In genomic region chr19:38259436-38259835, GRCm38 (mm10) we compare ENCODE assay signal across 23 mouse cellular contexts. TPM values are rescaled to one million over a fixed set of nuclear protein-coding genes. Genes with fewer than 3 reads are reported as not detected.
DNase-seq lines count a peak whose midpoint lies in the region; ATAC-seq and TF ChIP-seq lines count a peak whose summit lies in the region.
"Had no signal": no experiment of that assay in that cellular context is flagged by ENCODE, and none has a peak within 500 bp of the region (broad histone marks: within the 10 kb centered on the region; RNA-seq: fewer than 3 reads in every experiment).

No protein-coding gene starts in this region.

- peak; percentile 24 for ATAC-seq in forebrain, postnatal 0 days
- ATAC-seq in forebrain, embryonic 13.5 days = no peak
- ATAC-seq in midbrain, embryonic 13.5 days = no peak
- no peak for ATAC-seq in midbrain, embryonic 11.5 days (ENCODE audit: low FRiP score)

- DNase-seq in forebrain, postnatal 0 days = no peak
- DNase-seq in midbrain, embryonic 10.5 days (ENCODE audit: low spot score) = no peak
- DNase-seq in midbrain, embryonic 11.5 days (ENCODE audit: low spot score, missing footprints) = peak; percentile 80
- no peak for DNase-seq in embryo, embryonic 10.5 days (ENCODE audit: low spot score)
- DNase-seq: adrenal gland, adult 8-10 months; gastrocnemius, postnatal 25 days; heart, adult 2 months; heart, postnatal 4 days; kidney, adult 8-10 months; kidney, postnatal 25 days; lung, postnatal 4 days; retina, postnatal 1 day had no signal

- H3K4me1 ChIP-seq in forebrain, postnatal 0 days (ENCODE audit: insufficient read depth) = peaks cover 8% of the 10 kb centered on the region; the same call in 1 of the 2 replicates
- peaks cover 29% of the 10 kb centered on the region for H3K4me1 ChIP-seq in forebrain, embryonic 13.5 days
- peaks cover 18% of the 10 kb centered on the region for H3K4me1 ChIP-seq in midbrain, embryonic 10.5 days
- peaks cover 6% of the 10 kb centered on the region for H3K4me1 ChIP-seq in midbrain, embryonic 13.5 days (replicated peaks)
- peaks cover 3% of the 10 kb centered on the region; the same call in 1 of the 2 replicates for H3K4me1 ChIP-seq in midbrain, embryonic 11.5 days (ENCODE audit: control insufficient read depth, insufficient read depth, low read length)
- peaks cover 20% of the 10 kb centered on the region for H3K4me1 ChIP-seq in olfactory bulb, adult 2 months (ENCODE audit: control insufficient read depth, insufficient read depth, low read length)

- no peak for TF ChIP-seq CTCF in forebrain, postnatal 0 days (IDR thresholded peaks at IDR 0.05; ENCODE audit: low read depth)
- TF ChIP-seq CTCF in olfactory bulb, adult 2 months (IDR thresholded peaks at IDR 0.05; ENCODE audit: insufficient read depth, low read depth, low read length) = no peak

- 69% methylated on average over 3 of the region's 3 CpGs for WGBS in forebrain, postnatal 0 days
- WGBS in forebrain, embryonic 13.5 days = 76% methylated on average over 3 of the region's 3 CpGs
- WGBS in midbrain, embryonic 10.5 days = 89% methylated on average over 3 of the region's 3 CpGs
- 78% methylated on average over 3 of the region's 3 CpGs for WGBS in midbrain, embryonic 13.5 days
- 90% methylated on average over 3 of the region's 3 CpGs for WGBS in midbrain, embryonic 11.5 days
- 49% methylated on average over 3 of the region's 3 CpGs for WGBS in olfactory bulb, adult 2 months

- no peaks in the 10 kb centered on the region for H3K27me3 ChIP-seq in forebrain, postnatal 0 days (ENCODE audit: insufficient read depth, low read length)
- H3K27me3 ChIP-seq in forebrain, embryonic 13.5 days = peaks cover 8% of the 10 kb centered on the region; the same call in 1 of the 2 replicates
- peaks cover 10% of the 10 kb centered on the region for H3K27me3 ChIP-seq in midbrain, embryonic 10.5 days (ENCODE audit: low read depth, poor library complexity, severe bottlenecking)
- H3K27me3 ChIP-seq in midbrain, embryonic 13.5 days = no peaks in the 10 kb centered on the region
- peaks cover 2% of the 10 kb centered on the region; the same call in 1 of the 2 replicates for H3K27me3 ChIP-seq in midbrain, embryonic 11.5 days (ENCODE audit: control insufficient read depth, insufficient read depth, low read length)
- H3K27me3 ChIP-seq: heart, embryonic 15.5 days had no signal

- H3K4me2 ChIP-seq in forebrain, postnatal 0 days (ENCODE audit: low read depth) = 0 out of 2 replicates have a peak overlapping the region, but pooled peaks have one; percentile 2
- no peak overlapping the region for H3K4me2 ChIP-seq in forebrain, embryonic 13.5 days
- no peak overlapping the region for H3K4me2 ChIP-seq in midbrain, embryonic 13.5 days (replicated peaks)
- no peak overlapping the region for H3K4me2 ChIP-seq in midbrain, embryonic 11.5 days
- H3K4me2 ChIP-seq: embryonic facial prominence, embryonic 12.5 days; heart, embryonic 15.5 days; lung, embryonic 15.5 days had no signal

- H3K9ac ChIP-seq in forebrain, postnatal 0 days = no peak overlapping the region
- H3K9ac ChIP-seq in forebrain, embryonic 13.5 days = no peak overlapping the region
- no peak overlapping the region for H3K9ac ChIP-seq in midbrain, embryonic 13.5 days (replicated peaks)
- H3K9ac ChIP-seq in midbrain, embryonic 11.5 days (ENCODE audit: low read length) = no peak overlapping the region
- H3K9ac ChIP-seq: embryonic facial prominence, embryonic 12.5 days; heart, embryonic 15.5 days; liver, embryonic 14.5 days; lung, embryonic 15.5 days had no signal

- H3K36me3 ChIP-seq in forebrain, postnatal 0 days (ENCODE audit: insufficient read depth) = no peaks in the 10 kb centered on the region
- no peaks in the 10 kb centered on the region for H3K36me3 ChIP-seq in forebrain, embryonic 13.5 days (ENCODE audit: poor library complexity, severe bottlenecking)
- H3K36me3 ChIP-seq in midbrain, embryonic 10.5 days = no peaks in the 10 kb centered on the region
- no peaks in the 10 kb centered on the region for H3K36me3 ChIP-seq in midbrain, embryonic 13.5 days
- H3K36me3 ChIP-seq in midbrain, embryonic 11.5 days (ENCODE audit: control insufficient read depth, insufficient read depth, low read length) = no peaks in the 10 kb centered on the region
- H3K36me3 ChIP-seq: embryonic facial prominence, embryonic 12.5 days; heart, embryonic 15.5 days; lung, embryonic 15.5 days had no signal

- H3K4me3 ChIP-seq in forebrain, postnatal 0 days (ENCODE audit: low read depth, low read length) = no peak overlapping the region
- no peak overlapping the region for H3K4me3 ChIP-seq in forebrain, embryonic 13.5 days
- H3K4me3 ChIP-seq in midbrain, embryonic 10.5 days = no peak overlapping the region
- H3K4me3 ChIP-seq in midbrain, embryonic 13.5 days (replicated peaks) = no peak overlapping the region
- H3K4me3 ChIP-seq in midbrain, embryonic 11.5 days (ENCODE audit: low read depth, low read length) = no peak overlapping the region
- no peak overlapping the region for H3K4me3 ChIP-seq in olfactory bulb, adult 2 months (ENCODE audit: insufficient read depth, low read depth, low read length)
- H3K4me3 ChIP-seq: embryonic facial prominence, embryonic 12.5 days; erythroblast, embryonic 14.5 days; heart, adult 2 months; heart, embryonic 15.5 days; lung, embryonic 15.5 days had no signal

- TF ChIP-seq POLR2A in olfactory bulb, adult 2 months (IDR thresholded peaks at IDR 0.05; ENCODE audit: insufficient read depth, low read depth, low read length) = no peak

- H3K27ac ChIP-seq in forebrain, postnatal 0 days (ENCODE audit: low read depth, low read length) = 0 out of 2 replicates have a peak overlapping the region, but pooled peaks have one; percentile 47
- no peak overlapping the region for H3K27ac ChIP-seq in forebrain, embryonic 13.5 days
- H3K27ac ChIP-seq in midbrain, embryonic 10.5 days (replicated peaks) = 0 out of 2 replicates have a peak overlapping the region, but pooled peaks have one; percentile 13
- H3K27ac ChIP-seq in midbrain, embryonic 13.5 days = no peak overlapping the region
- no peak overlapping the region for H3K27ac ChIP-seq in midbrain, embryonic 11.5 days (ENCODE audit: low read depth, low read length)
- peak overlapping the region; percentile 16 for H3K27ac ChIP-seq in olfactory bulb, adult 2 months (ENCODE audit: insufficient read depth, low read depth, low read length)
- H3K27ac ChIP-seq: embryonic facial prominence, embryonic 12.5 days; heart, adult 2 months; heart, embryonic 15.5 days; liver, embryonic 14.5 days; lung, embryonic 15.5 days; stomach, postnatal 0 days had no signal

- H3K9me3 ChIP-seq in forebrain, postnatal 0 days (ENCODE audit: low read length) = no peaks in the 10 kb centered on the region
- no peaks in the 10 kb centered on the region for H3K9me3 ChIP-seq in forebrain, embryonic 13.5 days (replicated peaks)
- H3K9me3 ChIP-seq in midbrain, embryonic 10.5 days (replicated peaks) = no peaks in the 10 kb centered on the region
- H3K9me3 ChIP-seq in midbrain, embryonic 13.5 days = no peaks in the 10 kb centered on the region
- no peaks in the 10 kb centered on the region for H3K9me3 ChIP-seq in midbrain, embryonic 11.5 days (ENCODE audit: control insufficient read depth, low read length)
- H3K9me3 ChIP-seq: embryonic facial prominence, embryonic 12.5 days; heart, embryonic 15.5 days; lung, embryonic 15.5 days had no signal

RNA-seq across cellular contexts. Expression of gene Lgi1, which starts 4.9 kb away (rescaled TPM):
- 19.2 and 20.3 TPM in 2 replicates for total RNA-seq in forebrain, postnatal 0 days (2014; rRNA removed)
- polyA plus RNA-seq in forebrain, postnatal 0 days (2015; fragmentation: Nextera tagmentation; extraction: Ambion mirVana) = 19.3 and 25.7 TPM in 2 replicates
- 5.9 TPM in 2 replicates for polyA plus RNA-seq in forebrain, embryonic 13.5 days (2015; fragmentation: Nextera tagmentation; extraction: Ambion mirVana)
- 2.4 and 2.8 TPM in 2 replicates for polyA plus RNA-seq in midbrain, embryonic 10.5 days (2016; fragmentation: Nextera tagmentation; extraction: Ambion mirVana)
- polyA plus RNA-seq in midbrain, embryonic 13.5 days (2015; fragmentation: Nextera tagmentation; extraction: Ambion mirVana) = 8.8 and 10.0 TPM in 2 replicates
- 2.0 and 2.5 TPM in 2 replicates for polyA plus RNA-seq in midbrain, embryonic 11.5 days (2014; fragmentation: Nextera tagmentation; extraction: Ambion mirVana)
- not detected in 2 replicates for polyA plus RNA-seq in olfactory bulb, adult 2 months (2012; ENCODE audit: insufficient read depth, insufficient read length, low replicate concordance, missing spikeins)
- total RNA-seq: common myeloid progenitor, adult 5-6 weeks had no signal
- polyA plus RNA-seq: erythroblast, embryonic 14.5 days; thymus, postnatal 0 days had no signal

RNA-seq across cellular contexts. Expression of gene Fra10ac1, which starts 35.5 kb away (rescaled TPM):
- total RNA-seq in forebrain, postnatal 0 days (2014; rRNA removed) = 10.6 and 13.0 TPM in 2 replicates
- 32.6 and 36.1 TPM in 2 replicates for polyA plus RNA-seq in forebrain, postnatal 0 days (2015; fragmentation: Nextera tagmentation; extraction: Ambion mirVana)
- 50.4 and 52.4 TPM in 2 replicates for polyA plus RNA-seq in forebrain, embryonic 13.5 days (2015; fragmentation: Nextera tagmentation; extraction: Ambion mirVana)
- 45.1 and 46.6 TPM in 2 replicates for polyA plus RNA-seq in midbrain, embryonic 10.5 days (2016; fragmentation: Nextera tagmentation; extraction: Ambion mirVana)
- 50.9 and 54.6 TPM in 2 replicates for polyA plus RNA-seq in midbrain, embryonic 13.5 days (2015; fragmentation: Nextera tagmentation; extraction: Ambion mirVana)
- 45.7 and 47.5 TPM in 2 replicates for polyA plus RNA-seq in midbrain, embryonic 11.5 days (2014; fragmentation: Nextera tagmentation; extraction: Ambion mirVana)
- polyA plus RNA-seq in olfactory bulb, adult 2 months (2012; ENCODE audit: insufficient read depth, insufficient read length, low replicate concordance, missing spikeins) = not detected in 2 replicates

Comparison
In these comparisons a context has a peak if more than half of its experiments do, and no peak if none do; other contexts are left out.
1. H3K27ac ChIP-seq: peak in forebrain, postnatal 0 days (single experiment), midbrain, embryonic 10.5 days (single experiment) and olfactory bulb, adult 2 months (single experiment); none in forebrain, embryonic 13.5 days (single experiment), midbrain, embryonic 13.5 days (single experiment) and midbrain, embryonic 11.5 days (single experiment).
2. RNA of gene Fra10ac1, which starts 35.5 kb away (polyA plus RNA-seq): 50.4 to 52.4 TPM in forebrain, embryonic 13.5 days, 50.9 to 54.6 TPM in midbrain, embryonic 13.5 days, 45.7 to 47.5 TPM in midbrain, embryonic 11.5 days, 45.1 to 46.6 TPM in midbrain, embryonic 10.5 days and 32.6 to 36.1 TPM in forebrain, postnatal 0 days; not detected in olfactory bulb, adult 2 months; every median in the first group is over 10 times any median in the second.